Mouse (Mus musculus): Measurements from ENCODE around the gene Adamtsl1.

DNA sequence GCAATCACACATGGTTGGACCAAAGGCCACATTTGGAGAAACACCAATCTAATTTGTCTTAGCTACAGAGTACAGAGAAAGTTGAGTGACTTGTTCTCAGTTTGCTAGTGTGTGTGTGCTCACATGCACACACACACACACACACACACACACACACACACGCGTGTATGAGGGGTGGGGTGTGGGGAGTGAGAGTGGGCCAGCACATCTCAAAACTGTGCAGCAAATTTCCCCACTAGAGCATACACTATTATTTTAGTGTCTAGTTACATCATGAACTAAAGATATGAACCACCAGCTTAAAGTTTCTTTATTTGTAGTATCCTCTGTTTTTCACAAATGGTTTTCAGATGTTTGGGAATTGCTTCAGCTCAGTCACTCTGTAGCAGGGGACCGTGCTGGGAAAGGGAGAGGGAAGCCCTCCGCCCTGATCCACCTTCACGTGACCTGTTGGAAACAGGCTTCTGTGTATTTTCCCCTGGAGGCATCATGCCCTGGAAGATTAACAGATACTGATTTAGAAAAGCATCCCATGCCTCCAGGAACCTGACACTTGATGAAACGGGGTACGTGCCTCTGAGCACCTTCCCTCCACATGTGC is 13.1 kb downstream of the Adamtsl1 start:
- TF ChIP-seq ZC3H11A (IDR thresholded peaks at IDR 0.05; ENCODE audit: borderline replicate concordance, low read depth, low read length) = no peak
- TF ChIP-seq CHD2 (IDR thresholded peaks at IDR 0.05; ENCODE audit: low read depth, low read length) = no peak
- TF ChIP-seq MAFK (IDR thresholded peaks at IDR 0.05; ENCODE audit: insufficient read depth, low read depth, low read length) = no peak

All from ES-E14 (cell line).